Mouse (Mus musculus) heart, adult 2 months (tissue): ENCODE data around the gene Rpusd3.

Experiments
- CTCF ChIP-seq: fragments of 200-600 bp; IDR thresholded peaks from 2 replicates; pipeline ENCODE4 v1.8.1; 2022; ENCODE audit warnings: antibody characterized with exemption, mild to moderate bottlenecking, moderate library complexity
- EP300 ChIP-seq: fragments of 200-500 bp; IDR thresholded peaks from 2 replicates; pipeline ENCODE4 v1.6.1; 2011; ENCODE audit warnings: low read depth, low read length, control low read depth; ENCODE audit not compliant: insufficient read depth
- POLR2A ChIP-seq: fragments of 200-500 bp; IDR thresholded peaks from 2 replicates; pipeline ENCODE4 v1.6.1; 2011; ENCODE audit warnings: mild to moderate bottlenecking, low read depth, low read length, control low read depth; ENCODE audit not compliant: insufficient read depth

DNA sequence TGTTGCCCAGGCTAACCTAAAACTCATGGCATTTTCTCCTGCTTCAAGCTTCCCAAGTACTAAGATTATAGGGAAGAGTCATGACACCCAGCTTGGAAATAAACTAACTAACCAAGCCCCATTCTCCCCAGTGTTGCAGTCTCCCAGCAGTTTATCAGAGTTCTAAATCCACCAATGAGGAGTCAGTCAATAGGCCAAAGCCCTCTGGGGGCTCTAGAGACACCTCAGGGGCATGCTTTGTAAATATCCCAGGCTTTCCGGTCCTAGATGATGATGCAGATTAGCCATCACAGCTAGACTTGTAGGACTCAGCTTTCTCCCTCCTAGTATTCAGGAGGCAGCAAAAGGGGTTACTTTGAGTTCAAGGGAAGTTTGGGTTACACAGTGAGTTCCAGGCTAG lies 9.1 kb downstream of the Rpusd3 start:
- TF ChIP-seq CTCF (no peak), POLR2A (no peak), EP300 (no peak)
